Mouse (Mus musculus): ENCODE measurements around the gene Lrch1. TPM values are rescaled to one million over a fixed set of nuclear protein-coding genes. Genes with fewer than 3 reads are reported as not detected.

Gene Lrch1
- polyA plus RNA-seq, 1 experiment from 2014 or later = 6.8 TPM

- Histone ChIP-seq H3K9me3 (replicated peaks; ENCODE audit: control insufficient read depth, low read length) (no peaks in the 10 kb centered on the region), H3K27ac (ENCODE audit: low read depth, low read length) (no peak overlapping the region), H3K27me3 (replicated peaks; ENCODE audit: control insufficient read depth, insufficient read depth, low read length) (no peaks in the 10 kb centered on the region), H3K4me3 (ENCODE audit: low read depth, low read length) (no peak overlapping the region), H3K36me3 (ENCODE audit: control insufficient read depth, insufficient read depth, low read length) (no peaks in the 10 kb centered on the region), H3K9ac (ENCODE audit: low read length) (no peak overlapping the region), H3K4me2 (ENCODE audit: low read length) (no peak overlapping the region), H3K4me1 (ENCODE audit: control insufficient read depth, insufficient read depth, low read length) (no peaks in the 10 kb centered on the region)
- ATAC-seq = no peak
- whole genome bisulfite sequencing = 58% methylated on average over 2 of the region's 2 CpGs
- no peak for DNase-seq (ENCODE audit: low spot score)
These were observed 9.0 kb upstream of the Lrch1 start for GRCm38 (mm10) chr14:74956702-74957101.

GRCm38 (mm10) chr14:74956234-74956633 lies 8.6 kb upstream of the Lrch1 start:
- DNase-seq (ENCODE audit: low spot score) = no peak
- 72% methylated on average over 1 of the region's 1 CpGs for WGBS
- H3K36me3 ChIP-seq (ENCODE audit: control insufficient read depth, insufficient read depth, low read length) = no peaks in the 10 kb centered on the region
- H3K4me2 ChIP-seq (ENCODE audit: low read length) = no peak overlapping the region
- no peak overlapping the region for H3K9ac ChIP-seq (ENCODE audit: low read length)
- H3K4me1 ChIP-seq (ENCODE audit: control insufficient read depth, insufficient read depth, low read length) = no peaks in the 10 kb centered on the region
- no peaks in the 10 kb centered on the region for H3K9me3 ChIP-seq (replicated peaks; ENCODE audit: control insufficient read depth, low read length)
- H3K4me3 ChIP-seq (ENCODE audit: low read depth, low read length) = no peak overlapping the region
- H3K27me3 ChIP-seq (replicated peaks; ENCODE audit: control insufficient read depth, insufficient read depth, low read length) = no peaks in the 10 kb centered on the region
- no peak overlapping the region for H3K27ac ChIP-seq (ENCODE audit: low read depth, low read length)
- ATAC-seq = no peak

- H3K27me3 ChIP-seq (replicated peaks; ENCODE audit: control insufficient read depth, insufficient read depth, low read length) = no peaks in the 10 kb centered on the region
- H3K4me3 ChIP-seq (ENCODE audit: low read depth, low read length) = no peak overlapping the region
- H3K9me3 ChIP-seq (replicated peaks; ENCODE audit: control insufficient read depth, low read length) = no peaks in the 10 kb centered on the region
- ATAC-seq = no peak
- WGBS = 55% methylated on average over 14 of the region's 14 CpGs
- no peak overlapping the region for H3K9ac ChIP-seq (ENCODE audit: low read length)
- no peak overlapping the region for H3K27ac ChIP-seq (ENCODE audit: low read depth, low read length)
- H3K36me3 ChIP-seq (ENCODE audit: control insufficient read depth, insufficient read depth, low read length) = no peaks in the 10 kb centered on the region
- DNase-seq (ENCODE audit: low spot score) = peak; percentile 76
- peaks cover 6% of the 10 kb centered on the region for H3K4me1 ChIP-seq (ENCODE audit: control insufficient read depth, insufficient read depth, low read length)
- H3K4me2 ChIP-seq (ENCODE audit: low read length) = no peak overlapping the region; the same call in 1 of the 2 replicates
These were observed 957 bp upstream of the Lrch1 start for GRCm38 (mm10) chr14:74948426-74949240.

- 28% methylated on average over 13 of the region's 13 CpGs for WGBS
These were observed 329 bp upstream of the Lrch1 start for GRCm38 (mm10) chr14:74948014-74948396.

GRCm38 (mm10) chr14:74946751-74947375 lies 813 bp downstream of the Lrch1 start:
- peak overlapping the region; percentile 80 for H3K4me2 ChIP-seq (ENCODE audit: low read length)
- ATAC-seq = peak; percentile 85
- peak overlapping the region; percentile 83 for H3K9ac ChIP-seq (ENCODE audit: low read length)
- H3K4me1 ChIP-seq (ENCODE audit: control insufficient read depth, insufficient read depth, low read length) = peaks cover 6% of the 10 kb centered on the region
- peak overlapping the region; percentile 79 for H3K4me3 ChIP-seq (ENCODE audit: low read depth, low read length)
- WGBS = under 1% methylated on average over 56 of the region's 56 CpGs
- H3K9me3 ChIP-seq (replicated peaks; ENCODE audit: control insufficient read depth, low read length) = no peaks in the 10 kb centered on the region
- peak; percentile 81 for DNase-seq (ENCODE audit: low spot score)
- peak overlapping the region; percentile 81 for H3K27ac ChIP-seq (ENCODE audit: low read depth, low read length)
- H3K27me3 ChIP-seq (replicated peaks; ENCODE audit: control insufficient read depth, insufficient read depth, low read length) = no peaks in the 10 kb centered on the region
- no peaks in the 10 kb centered on the region for H3K36me3 ChIP-seq (ENCODE audit: control insufficient read depth, insufficient read depth, low read length)

More at GRCm38 (mm10) chr14:74948014-74948396, 329 bp upstream of the Lrch1 start:
- H3K9ac ChIP-seq (ENCODE audit: low read length) = peak overlapping the region; percentile 83
- H3K4me1 ChIP-seq (ENCODE audit: control insufficient read depth, insufficient read depth, low read length) = peaks cover 6% of the 10 kb centered on the region
- no peak overlapping the region for H3K27ac ChIP-seq (ENCODE audit: low read depth, low read length)
- no peak for ATAC-seq
- peak overlapping the region; percentile 79 for H3K4me3 ChIP-seq (ENCODE audit: low read depth, low read length)
- H3K4me2 ChIP-seq (ENCODE audit: low read length) = peak overlapping the region; percentile 80
- no peaks in the 10 kb centered on the region for H3K9me3 ChIP-seq (replicated peaks; ENCODE audit: control insufficient read depth, low read length)
- no peak for DNase-seq (ENCODE audit: low spot score)
- H3K27me3 ChIP-seq (replicated peaks; ENCODE audit: control insufficient read depth, insufficient read depth, low read length) = no peaks in the 10 kb centered on the region
- no peaks in the 10 kb centered on the region for H3K36me3 ChIP-seq (ENCODE audit: control insufficient read depth, insufficient read depth, low read length)

- Histone ChIP-seq H3K4me3 (ENCODE audit: low read depth, low read length) (peak overlapping the region; percentile 79), H3K27me3 (replicated peaks; ENCODE audit: control insufficient read depth, insufficient read depth, low read length) (no peaks in the 10 kb centered on the region), H3K4me1 (ENCODE audit: control insufficient read depth, insufficient read depth, low read length) (peaks cover 6% of the 10 kb centered on the region), H3K9me3 (replicated peaks; ENCODE audit: control insufficient read depth, low read length) (no peaks in the 10 kb centered on the region), H3K36me3 (ENCODE audit: control insufficient read depth, insufficient read depth, low read length) (no peaks in the 10 kb centered on the region), H3K4me2 (ENCODE audit: low read length) (peak overlapping the region; percentile 80), H3K9ac (ENCODE audit: low read length) (peak overlapping the region; percentile 83), H3K27ac (ENCODE audit: low read depth, low read length) (peak overlapping the region; percentile 81; the same call in 1 of the 2 replicates)
- WGBS = 4% methylated on average over 13 of the region's 13 CpGs
- no peak for ATAC-seq
- DNase-seq (ENCODE audit: low spot score) = peak; percentile 7
These were observed 1.3 kb downstream of the Lrch1 start for GRCm38 (mm10) chr14:74946321-74946750.

- Histone ChIP-seq H3K27ac (ENCODE audit: low read depth, low read length) (no peak overlapping the region), H3K4me1 (ENCODE audit: control insufficient read depth, insufficient read depth, low read length) (peaks cover 6% of the 10 kb centered on the region), H3K27me3 (replicated peaks; ENCODE audit: control insufficient read depth, insufficient read depth, low read length) (no peaks in the 10 kb centered on the region), H3K4me3 (ENCODE audit: low read depth, low read length) (peak overlapping the region; percentile 79), H3K36me3 (ENCODE audit: control insufficient read depth, insufficient read depth, low read length) (no peaks in the 10 kb centered on the region), H3K9ac (ENCODE audit: low read length) (peak overlapping the region; percentile 83; the same call in 1 of the 2 replicates), H3K4me2 (ENCODE audit: low read length) (peak overlapping the region; percentile 80), H3K9me3 (replicated peaks; ENCODE audit: control insufficient read depth, low read length) (no peaks in the 10 kb centered on the region)
- 90% methylated on average over 11 of the region's 11 CpGs for WGBS
- DNase-seq (ENCODE audit: low spot score) (no peak), ATAC-seq (no peak)
These were observed 2.1 kb downstream of the Lrch1 start for GRCm38 (mm10) chr14:74945266-74946215.

GRCm38 (mm10) chr14:74944128-74944755 lies 3.4 kb downstream of the Lrch1 start:
- 94% methylated on average over 7 of the region's 7 CpGs for WGBS
- Histone ChIP-seq H3K9me3 (replicated peaks; ENCODE audit: control insufficient read depth, low read length) (no peaks in the 10 kb centered on the region), H3K4me2 (ENCODE audit: low read length) (no peak overlapping the region), H3K4me1 (ENCODE audit: control insufficient read depth, insufficient read depth, low read length) (peaks cover 6% of the 10 kb centered on the region), H3K27ac (ENCODE audit: low read depth, low read length) (no peak overlapping the region), H3K4me3 (ENCODE audit: low read depth, low read length) (no peak overlapping the region), H3K9ac (ENCODE audit: low read length) (no peak overlapping the region), H3K27me3 (replicated peaks; ENCODE audit: control insufficient read depth, insufficient read depth, low read length) (no peaks in the 10 kb centered on the region), H3K36me3 (ENCODE audit: control insufficient read depth, insufficient read depth, low read length) (no peaks in the 10 kb centered on the region)
- ATAC-seq = no peak
- no peak for DNase-seq (ENCODE audit: low spot score)
